Mouse (Mus musculus) intestine, postnatal 0 days (tissue): ENCODE measurements at regions not wholly inside any gene's neighbourhood (a gene's known extent, or its start where the extent isn't known, plus 50 kb on each side); places are given as distances from the start of the nearest gene placed in this dataset.

Source experiments
- ATAC-seq: fragments of 200-750 bp; cut with Nextera tagmentation; 2 replicates; pipeline ENCODE4 v1.8.0; 2017; ENCODE audit warnings: mild to moderate bottlenecking, moderate TSS enrichment, moderate library complexity
- H3K27ac ChIP-seq: fragments of 300-500 bp; sonication (generic); 2 replicates; pipeline ENCODE4 v1.5.1; 2014; ENCODE audit warnings: mild to moderate bottlenecking, low read depth, low read length, moderate library complexity
- H3K27me3 ChIP-seq: fragments of 300-500 bp; sonication (generic); replicated peaks from 2 replicates; pipeline ENCODE4 v1.6.1; 2014; ENCODE audit warnings: low read length, mixed read lengths; ENCODE audit not compliant: control insufficient read depth, insufficient read depth
- H3K36me3 ChIP-seq: fragments of 300-500 bp; sonication (generic); 2 replicates; pipeline ENCODE4 v1.6.1; 2014; ENCODE audit warnings: mild to moderate bottlenecking, moderate library complexity; ENCODE audit not compliant: control insufficient read depth, insufficient read depth
- H3K4me1 ChIP-seq: fragments of 300-500 bp; sonication (generic); replicated peaks from 2 replicates; pipeline ENCODE4 v1.6.1; 2014; ENCODE audit warnings: antibody characterized with exemption, low read length, mixed read lengths; ENCODE audit not compliant: control insufficient read depth, insufficient read depth
- H3K4me2 ChIP-seq: fragments of 300-500 bp; sonication (generic); replicated peaks from 2 replicates; pipeline ENCODE4 v1.6.1; 2014; ENCODE audit warnings: low read depth, mild to moderate bottlenecking, moderate library complexity
- H3K4me3 ChIP-seq: fragments of 300-500 bp; sonication (generic); 2 replicates; pipeline ENCODE4 v1.5.1; 2014; ENCODE audit warnings: low read depth, low read length
- H3K9ac ChIP-seq: fragments of 300-500 bp; sonication (generic); 2 replicates; pipeline ENCODE4 v1.6.1; 2014; ENCODE audit warnings: mild to moderate bottlenecking, low read depth, low read length
- H3K9me3 ChIP-seq: fragments of 300-500 bp; sonication (generic); 2 replicates; pipeline ENCODE4 v1.6.1; 2016; ENCODE audit warnings: mixed run types; ENCODE audit not compliant: control insufficient read depth
- CTCF ChIP-seq: sonication (generic); IDR thresholded peaks from 2 replicates; pipeline ENCODE4 v1.5.1; 2016; ENCODE audit warnings: low read depth, mild to moderate bottlenecking, control low read depth, antibody characterized with exemption, moderate library complexity
- WGBS: fragments of 180-500 bp; shearing (Covaris S2); extraction: QIAGEN DNeasy Blood & Tissue Kit; methylation state at CpG from one replicate; pipeline ENCODE4 v1.1.7; 2014; 5-methylcytosine and 5-hydroxymethylcytosine counted together

DNA sequence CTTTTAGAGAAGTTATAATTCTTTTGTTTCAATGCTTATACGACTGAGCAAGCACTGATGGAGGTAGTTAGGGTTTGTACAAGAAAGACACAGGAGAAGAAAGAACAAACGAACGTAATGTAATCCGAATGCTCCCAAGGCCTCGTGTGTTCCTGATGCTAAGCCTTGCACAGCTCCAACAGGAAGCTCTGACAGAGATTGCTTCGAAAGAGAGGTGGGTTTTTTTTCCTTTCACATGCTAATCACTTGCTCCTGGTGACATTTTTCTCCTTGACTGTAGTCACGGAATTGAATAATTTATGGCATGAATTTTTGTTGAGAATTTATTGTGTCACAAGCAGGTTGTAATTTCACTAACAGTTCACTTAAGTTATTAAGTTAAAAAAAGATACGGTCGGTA is 150.8 kb upstream of the Psmd7 start:
- H3K9ac ChIP-seq = no peak overlapping the region
- H3K36me3 ChIP-seq = no peaks in the 10 kb centered on the region
- H3K27ac ChIP-seq = no peak overlapping the region
- H3K4me3 ChIP-seq = no peak overlapping the region
- no peak for ATAC-seq
- peaks cover 5% of the 10 kb centered on the region; the same call in 1 of the 2 replicates for H3K9me3 ChIP-seq
- no peak overlapping the region for H3K4me2 ChIP-seq
- no peak for TF ChIP-seq CTCF
- no peaks in the 10 kb centered on the region for H3K27me3 ChIP-seq
- 73% methylated on average over 9 of the region's 9 CpGs for WGBS
- no peaks in the 10 kb centered on the region for H3K4me1 ChIP-seq

DNA sequence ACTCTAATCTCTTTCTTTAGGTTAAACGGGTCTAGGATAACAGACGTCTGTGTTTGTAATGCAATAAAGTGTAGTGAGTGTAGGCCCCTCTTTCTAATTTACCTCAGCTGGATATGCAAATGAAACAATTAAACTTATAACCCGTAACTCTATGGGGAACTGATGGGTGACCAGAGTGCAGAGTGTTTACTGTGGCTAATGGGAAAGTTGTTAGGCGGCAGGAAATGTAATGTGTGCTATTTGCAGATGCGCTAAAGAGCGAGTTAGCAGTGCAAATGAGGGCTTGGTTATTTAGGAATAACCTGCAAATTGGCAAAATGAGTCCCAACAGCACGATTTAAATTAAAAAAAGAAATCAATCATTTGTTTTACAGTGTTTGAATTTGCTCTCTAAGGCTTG is 168.8 kb upstream of the Psmd7 start:
- Histone ChIP-seq H3K9ac (no peak overlapping the region), H3K36me3 (no peaks in the 10 kb centered on the region), H3K9me3 (no peaks in the 10 kb centered on the region), H3K27ac (no peak overlapping the region), H3K27me3 (no peaks in the 10 kb centered on the region), H3K4me3 (no peak overlapping the region), H3K4me1 (no peaks in the 10 kb centered on the region), H3K4me2 (no peak overlapping the region)
- WGBS = 55% methylated on average over 7 of the region's 7 CpGs
- no peak for ATAC-seq
- TF ChIP-seq CTCF = no peak

DNA sequence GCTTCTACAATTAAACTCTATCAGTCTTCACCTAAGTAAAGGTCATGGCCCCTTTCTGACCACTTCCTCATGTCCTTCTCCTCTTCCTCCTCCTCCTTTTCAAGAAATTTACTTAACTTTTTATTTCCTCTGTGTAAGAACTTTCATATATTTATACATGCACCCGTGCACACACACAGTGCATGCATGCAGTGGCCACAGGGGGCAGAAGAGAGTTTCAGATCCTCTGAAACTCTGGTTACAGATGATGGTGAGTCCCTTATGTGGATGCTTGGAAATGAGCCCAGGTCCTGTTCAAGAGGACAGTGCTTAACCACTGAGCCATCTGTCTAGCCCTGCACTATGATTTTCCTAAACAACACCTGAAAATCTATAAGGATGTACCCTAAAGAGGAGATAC is 170.4 kb upstream of the Psmd7 start:
- H3K4me2 ChIP-seq = no peak overlapping the region
- no peaks in the 10 kb centered on the region for H3K4me1 ChIP-seq
- 71% methylated on average over 1 of the region's 1 CpGs for WGBS
- ATAC-seq = no peak
- H3K27ac ChIP-seq = no peak overlapping the region
- no peaks in the 10 kb centered on the region for H3K36me3 ChIP-seq
- H3K4me3 ChIP-seq = no peak overlapping the region
- peak; percentile 46 for TF ChIP-seq CTCF
- no peaks in the 10 kb centered on the region for H3K9me3 ChIP-seq
- H3K27me3 ChIP-seq = no peaks in the 10 kb centered on the region
- no peak overlapping the region for H3K9ac ChIP-seq

DNA sequence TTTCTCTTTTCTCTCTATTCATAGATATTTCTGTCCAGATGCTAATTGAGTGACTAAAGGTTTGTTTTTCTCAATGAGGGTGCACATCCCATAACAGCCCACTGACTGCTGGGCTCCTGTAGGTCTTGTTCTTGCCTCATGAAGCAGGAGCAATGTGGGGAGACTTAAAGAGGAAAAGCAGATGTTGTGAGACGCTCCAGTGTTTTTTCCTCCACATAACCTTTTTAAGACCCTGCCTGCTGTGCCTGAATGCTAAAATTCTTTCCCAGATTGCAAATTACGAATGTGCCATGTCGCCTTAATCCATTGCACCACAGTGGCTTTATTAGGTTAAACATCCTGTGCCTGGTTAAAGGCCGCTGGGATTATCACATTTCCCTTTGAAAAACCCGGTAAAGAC is 165.5 kb upstream of the Zfhx3 start:
- H3K4me3 ChIP-seq = no peak overlapping the region
- no peak overlapping the region for H3K4me2 ChIP-seq
- 24% methylated on average over 5 of the region's 5 CpGs for WGBS
- H3K9ac ChIP-seq = no peak overlapping the region
- H3K4me1 ChIP-seq = no peaks in the 10 kb centered on the region
- TF ChIP-seq CTCF = no peak
- ATAC-seq = no peak
- no peak overlapping the region for H3K27ac ChIP-seq
- no peaks in the 10 kb centered on the region for H3K9me3 ChIP-seq
- H3K27me3 ChIP-seq = no peaks in the 10 kb centered on the region
- H3K36me3 ChIP-seq = no peaks in the 10 kb centered on the region

DNA sequence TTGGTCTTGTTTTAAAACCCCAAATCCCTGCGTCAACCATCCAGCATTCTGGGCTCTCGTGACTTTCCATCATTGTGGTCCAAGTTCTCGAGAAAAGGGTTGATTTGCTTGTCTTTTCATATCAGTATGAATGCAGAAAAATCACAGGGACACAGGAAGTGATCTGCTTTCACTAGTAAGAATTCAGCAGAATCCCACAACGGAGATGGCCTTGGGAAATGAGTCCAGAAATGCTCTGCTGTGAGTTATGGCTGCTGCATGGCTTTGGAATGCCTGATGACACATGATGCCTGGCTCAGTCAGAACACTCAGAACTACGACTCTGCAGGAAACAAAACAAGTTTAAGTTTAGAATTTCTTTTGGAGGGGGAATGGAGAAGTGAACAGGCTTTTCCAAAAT is 156.7 kb upstream of the Zfhx3 start:
- 70% methylated on average over 5 of the region's 5 CpGs for WGBS
- TF ChIP-seq CTCF = no peak
- H3K27ac ChIP-seq = no peak overlapping the region
- no peaks in the 10 kb centered on the region for H3K9me3 ChIP-seq
- H3K36me3 ChIP-seq = no peaks in the 10 kb centered on the region
- no peak overlapping the region for H3K4me2 ChIP-seq
- H3K4me3 ChIP-seq = no peak overlapping the region
- H3K4me1 ChIP-seq = no peaks in the 10 kb centered on the region
- H3K9ac ChIP-seq = no peak overlapping the region
- H3K27me3 ChIP-seq = no peaks in the 10 kb centered on the region
- no peak for ATAC-seq

DNA sequence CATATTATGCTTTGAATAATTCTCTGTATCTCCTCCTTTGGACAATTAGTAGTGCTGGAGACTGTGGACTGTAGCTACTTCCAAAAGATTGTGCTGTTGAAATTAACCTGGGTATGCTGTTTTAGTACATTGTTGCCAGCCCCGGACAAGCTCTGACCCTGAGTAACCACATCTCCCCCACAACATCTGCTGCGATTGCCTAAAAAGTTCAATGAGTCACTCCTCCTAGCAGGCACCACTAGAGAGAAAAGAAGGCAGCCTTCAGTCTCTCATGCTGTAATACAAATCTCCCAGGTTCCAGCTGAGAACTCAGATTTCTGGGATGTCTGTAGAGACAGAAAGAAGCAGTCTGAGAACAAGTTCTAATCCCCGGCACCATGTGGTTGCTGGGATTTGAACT is 150.2 kb upstream of the Zfhx3 start:
- 77% methylated on average over 3 of the region's 3 CpGs for WGBS
- Histone ChIP-seq H3K9ac (no peak overlapping the region), H3K4me3 (no peak overlapping the region), H3K36me3 (no peaks in the 10 kb centered on the region), H3K27ac (no peak overlapping the region), H3K27me3 (no peaks in the 10 kb centered on the region), H3K9me3 (no peaks in the 10 kb centered on the region), H3K4me1 (no peaks in the 10 kb centered on the region), H3K4me2 (no peak overlapping the region)
- ATAC-seq = no peak
- TF ChIP-seq CTCF = no peak

DNA sequence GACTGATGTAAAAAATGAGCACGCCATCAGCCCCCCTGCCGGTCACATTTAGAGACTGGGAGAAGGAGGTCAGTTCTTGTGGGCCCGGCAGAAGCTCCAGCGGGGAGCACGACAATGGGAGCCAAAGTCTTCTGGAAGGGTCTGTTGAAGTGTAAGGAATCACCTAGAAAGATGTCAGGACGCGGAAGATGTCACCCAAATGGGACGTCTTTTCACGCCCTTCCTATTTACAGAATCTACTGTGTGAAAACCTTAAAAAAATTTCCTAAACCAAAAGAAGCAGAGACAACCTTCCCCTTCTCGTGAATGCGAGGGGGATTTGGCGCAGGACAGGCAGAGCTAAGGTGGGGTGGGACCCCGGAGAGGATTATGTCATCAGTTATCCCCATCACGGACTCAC is 127.5 kb upstream of the Zfhx3 start:
- H3K4me1 ChIP-seq = no peaks in the 10 kb centered on the region
- no peak for ATAC-seq
- H3K4me3 ChIP-seq = no peak overlapping the region
- no peaks in the 10 kb centered on the region for H3K36me3 ChIP-seq
- no peaks in the 10 kb centered on the region for H3K9me3 ChIP-seq
- H3K4me2 ChIP-seq = no peak overlapping the region
- H3K27ac ChIP-seq = no peak overlapping the region
- no peak overlapping the region for H3K9ac ChIP-seq
- no peak for TF ChIP-seq CTCF
- no peaks in the 10 kb centered on the region for H3K27me3 ChIP-seq
- 83% methylated on average over 14 of the region's 14 CpGs for WGBS
